Mouse (Mus musculus): ENCODE data around the gene Pdcd4.

The Pdcd4 gene

GRCm38 (mm10) chr19:53871502-53871901 lies 20.5 kb upstream of the Pdcd4 start:
- no peak for DNase-seq (ENCODE audit: low spot score)

DNA sequence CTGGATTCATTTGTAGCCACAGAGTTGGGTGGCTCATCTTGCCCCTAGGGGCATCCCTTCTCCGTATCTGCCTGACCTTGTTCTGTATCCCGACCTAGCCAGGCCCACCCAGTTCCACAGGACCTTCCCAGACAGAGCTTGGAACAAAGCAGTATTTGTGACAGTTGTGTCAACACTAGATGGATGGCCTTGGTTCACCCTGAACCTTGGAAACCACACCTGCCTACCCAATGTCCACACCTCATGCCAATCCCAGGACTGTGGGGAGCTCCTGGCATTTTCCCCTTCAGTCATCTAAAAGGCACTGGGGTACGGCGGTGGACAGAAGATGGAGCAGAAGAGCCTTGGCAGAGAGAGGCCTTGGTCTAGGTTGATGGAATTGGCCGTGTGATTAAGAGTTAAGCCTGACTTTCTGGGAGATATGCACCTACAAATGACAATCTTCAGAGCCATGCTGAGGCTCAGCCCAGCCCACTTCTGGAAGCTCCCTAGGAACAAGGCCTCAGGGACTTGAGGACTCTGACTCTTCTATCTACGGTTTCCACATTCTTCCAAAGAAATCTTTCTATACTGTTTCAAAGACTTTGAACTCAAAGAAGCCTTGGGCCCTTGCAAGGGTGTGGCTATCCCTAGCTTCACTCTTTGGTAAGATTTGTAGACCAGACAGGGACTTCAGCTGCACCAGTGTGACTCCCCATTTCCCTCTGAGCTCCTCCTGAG lies 18.9 kb upstream of the Pdcd4 start:
- no peak for DNase-seq (ENCODE audit: low spot score)

DNA sequence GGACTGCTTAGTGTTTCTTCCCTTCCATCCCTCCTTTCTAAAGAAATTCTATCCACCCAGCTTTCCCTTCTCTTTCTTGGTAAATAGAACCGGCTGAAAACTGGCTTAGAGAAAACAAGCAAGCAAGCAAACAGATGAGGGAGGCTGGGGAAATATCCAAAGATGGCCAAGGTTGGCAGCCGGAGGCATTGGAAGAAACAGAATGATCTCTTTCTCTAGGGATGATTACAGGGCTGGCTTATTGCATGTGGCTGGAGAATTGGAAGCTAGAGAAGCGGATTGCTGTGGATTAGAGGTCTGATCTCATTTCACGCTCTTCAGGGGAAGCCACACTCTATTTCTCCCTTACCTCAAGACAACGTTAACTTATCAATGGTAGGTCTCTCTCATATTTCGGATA lies 16.8 kb upstream of the Pdcd4 start:
- DNase-seq (ENCODE audit: low spot score), result no peak

GRCm38 (mm10) chr19:53877779-53878178 lies 14.3 kb upstream of the Pdcd4 start:
- DNase-seq (ENCODE audit: low spot score), result no peak

DNA sequence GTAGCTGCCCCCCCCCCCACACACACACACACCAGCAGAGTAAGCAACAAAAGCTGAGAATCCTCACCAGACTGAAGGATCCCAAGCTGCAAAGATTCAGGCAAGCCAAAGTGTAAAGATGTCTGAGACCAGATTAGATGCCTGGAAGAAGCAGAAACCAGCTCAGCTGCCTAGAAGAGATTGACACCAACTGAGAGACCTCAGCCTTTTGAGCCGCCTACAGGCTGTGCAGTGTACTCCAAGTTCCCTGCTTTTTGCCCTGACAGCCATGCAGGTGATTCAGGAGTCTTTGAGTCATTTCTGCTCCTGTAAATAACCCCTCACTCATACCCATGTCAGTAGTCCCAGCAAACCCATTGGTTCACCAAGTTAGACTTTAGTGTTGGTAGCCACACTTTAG lies 11.6 kb upstream of the Pdcd4 start:
- no peak for DNase-seq (ENCODE audit: low spot score)

- no peak for DNase-seq (ENCODE audit: low spot score)
These were observed 10.2 kb upstream of the Pdcd4 start for GRCm38 (mm10) chr19:53881786-53882185.

DNA sequence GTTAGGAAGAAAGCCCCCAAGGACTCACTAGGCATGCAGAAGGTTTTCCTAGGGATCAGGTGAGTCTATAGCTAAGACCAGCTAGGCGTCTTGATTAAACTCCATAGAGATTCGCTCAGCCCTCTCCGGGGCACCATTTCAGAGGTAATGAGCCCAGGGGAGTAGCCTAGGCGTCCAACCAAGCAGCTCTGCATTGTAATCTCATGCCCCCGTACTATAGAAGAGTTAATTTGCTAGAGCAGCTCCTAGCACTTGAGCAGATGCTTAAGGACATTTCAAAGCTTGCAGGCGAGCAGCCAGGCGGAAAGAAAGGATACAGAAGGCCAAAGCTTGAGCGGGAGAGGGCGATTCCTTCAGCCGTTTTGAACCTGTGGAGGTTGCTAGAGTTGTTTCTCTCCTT lies 6.6 kb upstream of the Pdcd4 start:
- DNase-seq (ENCODE audit: low spot score), result no peak

GRCm38 (mm10) chr19:53886576-53887370 lies 5.3 kb upstream of the Pdcd4 start:
- peak; percentile 35 for DNase-seq (ENCODE audit: low spot score)

GRCm38 (mm10) chr19:53887822-53888221 lies 4.2 kb upstream of the Pdcd4 start:
- peak; percentile 5 for DNase-seq (ENCODE audit: low spot score)

GRCm38 (mm10) chr19:53888331-53888730 lies 3.7 kb upstream of the Pdcd4 start:
- peak; percentile 5 for DNase-seq (ENCODE audit: low spot score)

DNA sequence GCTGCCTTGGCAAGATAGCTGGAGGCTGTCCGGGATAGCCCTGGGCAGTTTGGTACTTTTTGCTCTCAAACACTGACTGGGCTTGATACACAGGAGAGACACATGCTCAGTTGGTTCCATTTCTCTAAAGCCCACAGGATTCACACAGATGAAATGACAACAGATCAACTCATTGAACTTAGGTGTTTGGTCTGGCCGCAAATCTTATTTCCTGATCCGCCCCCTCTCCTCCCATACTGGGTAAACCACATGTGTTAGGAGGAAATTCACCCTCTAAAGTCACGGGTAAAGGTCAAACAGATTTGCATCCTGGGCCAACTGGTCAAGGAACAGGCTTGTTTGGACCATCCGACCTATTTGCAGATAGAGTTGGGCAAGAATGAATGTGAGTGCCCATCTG lies 2.5 kb upstream of the Pdcd4 start:
- DNase-seq (ENCODE audit: low spot score), result peak; percentile 23

- peak; percentile 29 for DNase-seq (ENCODE audit: low spot score)
These were observed 1.8 kb upstream of the Pdcd4 start for GRCm38 (mm10) chr19:53890274-53890673.

GRCm38 (mm10) chr19:53890781-53891251 lies 1.2 kb upstream of the Pdcd4 start:
- DNase-seq (ENCODE audit: low spot score), result peak; percentile 38

- peak; percentile 23 for DNase-seq (ENCODE audit: low spot score)
These were observed 462 bp upstream of the Pdcd4 start for GRCm38 (mm10) chr19:53891569-53891968.

DNA sequence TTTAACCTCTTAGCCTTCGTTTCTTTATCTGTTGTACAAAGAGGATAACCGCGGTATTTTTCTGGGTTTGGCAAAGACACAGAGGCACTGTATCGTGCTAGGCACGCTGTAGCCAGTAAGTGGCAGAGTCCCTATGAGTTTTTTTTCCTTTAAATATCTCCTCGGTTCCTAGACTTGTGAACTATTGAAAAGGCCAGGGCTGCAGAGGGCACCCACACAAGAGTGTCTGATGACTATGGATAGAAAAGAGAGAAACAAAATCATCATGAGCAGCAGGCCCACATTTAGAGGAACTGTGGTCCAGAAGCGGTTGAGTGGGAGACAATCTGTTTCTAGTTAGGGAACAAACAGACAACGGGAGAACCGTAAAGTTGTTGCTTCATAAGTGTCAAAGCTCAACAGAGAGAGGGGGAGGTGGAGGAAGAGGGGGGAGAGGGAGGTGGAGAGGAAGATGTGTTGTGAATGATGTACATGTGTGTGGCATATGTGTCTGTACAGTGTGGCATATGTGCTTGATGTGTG lies 868 bp downstream of the Pdcd4 start:
- DNase-seq (ENCODE audit: low spot score), result peak; percentile 31

- peak; percentile 41 for DNase-seq (ENCODE audit: low spot score)
These were observed 1.7 kb downstream of the Pdcd4 start for GRCm38 (mm10) chr19:53893711-53894171.

DNA sequence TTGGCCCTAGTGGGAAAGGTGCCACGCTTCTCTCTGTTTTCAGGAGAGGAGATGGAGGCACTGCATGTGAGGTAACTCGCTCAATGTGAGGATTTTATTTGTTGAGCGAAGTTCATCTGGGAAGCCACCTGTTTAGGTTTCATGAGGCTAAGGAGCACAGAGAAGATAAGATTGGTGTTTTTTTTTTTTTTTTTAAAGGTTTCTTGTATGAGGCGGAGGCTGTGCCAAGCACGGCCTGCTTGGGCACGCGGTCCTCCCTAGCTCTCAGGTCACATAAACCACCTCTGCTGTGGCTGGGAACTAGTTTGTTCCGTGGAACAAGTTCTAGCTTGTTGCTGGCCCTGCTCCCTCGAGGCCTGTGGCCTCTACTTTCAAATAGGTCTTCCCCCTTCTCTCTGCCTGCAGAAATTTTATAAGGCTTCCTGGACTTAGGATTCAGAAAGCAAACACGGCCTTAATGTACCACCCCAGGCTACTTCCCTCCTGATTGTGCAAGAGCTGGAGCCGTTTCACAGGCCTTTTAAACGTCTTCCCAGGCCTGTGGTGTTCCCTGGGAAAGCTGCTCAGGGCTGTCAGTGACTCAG lies 2.6 kb downstream of the Pdcd4 start:
- peak; percentile 39 for DNase-seq (ENCODE audit: low spot score)

GRCm38 (mm10) chr19:53898046-53898445 lies 6.0 kb downstream of the Pdcd4 start:
- no peak for DNase-seq (ENCODE audit: low spot score)

DNA sequence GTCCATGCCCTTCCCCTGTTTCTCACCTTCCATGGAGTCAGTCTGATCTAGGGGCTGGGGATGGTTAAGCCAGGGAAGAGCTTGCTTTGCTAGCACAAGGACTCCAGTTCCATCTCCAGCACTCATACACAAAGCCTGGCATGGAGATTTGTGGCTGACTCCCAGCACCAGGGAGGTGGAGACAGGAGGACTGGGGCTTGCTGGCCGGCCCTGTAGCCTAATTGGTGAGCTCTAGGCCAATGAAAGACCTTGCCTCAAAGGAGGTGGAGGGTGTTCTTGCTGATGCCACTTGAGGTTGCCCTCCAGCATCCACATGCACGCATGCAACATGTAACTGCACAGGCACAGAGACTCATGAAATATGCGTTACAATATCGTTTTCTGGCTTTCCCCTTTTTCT lies 6.5 kb downstream of the Pdcd4 start:
- DNase-seq (ENCODE audit: low spot score), result no peak

GRCm38 (mm10) chr19:53898970-53899900 lies 7.2 kb downstream of the Pdcd4 start:
- DNase-seq (ENCODE audit: low spot score), result no peak

GRCm38 (mm10) chr19:53899941-53900610 lies 8.0 kb downstream of the Pdcd4 start:
- no peak for DNase-seq (ENCODE audit: low spot score)
